Mouse (Mus musculus): ENCODE data around the gene Ghrhr. TPM values are rescaled to one million over a fixed set of nuclear protein-coding genes. Genes with fewer than 3 reads are reported as not detected.

Ghrhr gene
- polyA plus RNA-seq, 1 experiment from 2014 or later, result not detected

GRCm38 (mm10) chr6:55396622-55397041, 20.5 kb downstream of the Ghrhr start:
- Histone ChIP-seq H3K4me3 (ENCODE audit: control insufficient read depth in 1 of 2, insufficient read depth in 1 of 2, low read depth in 1 of 2, low read length in 2 of 2) (no peak overlapping the region), H3K9me3 (ENCODE audit: control insufficient read depth, low read length) (no peaks in the 10 kb centered on the region), H3K4me2 (ENCODE audit: low read length) (no peak overlapping the region), H3K27me3 (ENCODE audit: control insufficient read depth, insufficient read depth, low read length) (peaks cover 46% of the 10 kb centered on the region), H3K9ac (ENCODE audit: low read length) (no peak overlapping the region), H3K36me3 (ENCODE audit: control insufficient read depth, insufficient read depth, low read length) (no peaks in the 10 kb centered on the region), H3K4me1 (ENCODE audit: control insufficient read depth in 2 of 2, insufficient read depth in 2 of 2, low read length in 2 of 2) (peaks cover 0 to 3% of the 10 kb centered on the region in 2 experiments; a peak in 1 of 4 replicates), H3K27ac (replicated peaks in 1 of 2; ENCODE audit: control insufficient read depth in 1 of 2, insufficient read depth in 1 of 2, low read depth in 2 of 2, low read length in 2 of 2) (no peak overlapping the region)
- ATAC-seq (ENCODE audit: insufficient number of reproducible peaks, insufficient read depth, low FRiP score, low read depth), result no peak
- WGBS, result 67% methylated on average over 11 of the region's 11 CpGs

- peaks cover 36% of the 10 kb centered on the region for H3K27me3 ChIP-seq (ENCODE audit: control insufficient read depth, insufficient read depth, low read length)
- no peak for ATAC-seq (ENCODE audit: insufficient number of reproducible peaks, insufficient read depth, low FRiP score, low read depth)
- H3K36me3 ChIP-seq (ENCODE audit: control insufficient read depth, insufficient read depth, low read length), result no peaks in the 10 kb centered on the region
- H3K27ac ChIP-seq (replicated peaks in 1 of 2; ENCODE audit: control insufficient read depth in 1 of 2, insufficient read depth in 1 of 2, low read depth in 2 of 2, low read length in 2 of 2), result no peak overlapping the region
- H3K9ac ChIP-seq (ENCODE audit: low read length), result no peak overlapping the region
- peaks cover 0 to 3% of the 10 kb centered on the region in 2 experiments; a peak in 1 of 4 replicates for H3K4me1 ChIP-seq (ENCODE audit: control insufficient read depth in 2 of 2, insufficient read depth in 2 of 2, low read length in 2 of 2)
- no peaks in the 10 kb centered on the region for H3K9me3 ChIP-seq (ENCODE audit: control insufficient read depth, low read length)
- H3K4me2 ChIP-seq (ENCODE audit: low read length), result no peak overlapping the region
- H3K4me3 ChIP-seq (ENCODE audit: control insufficient read depth in 1 of 2, insufficient read depth in 1 of 2, low read depth in 1 of 2, low read length in 2 of 2), result no peak overlapping the region
- WGBS, result 73% methylated on average over 9 of the region's 9 CpGs
Observed at GRCm38 (mm10) chr6:55398869-55399628, 23.0 kb downstream of the Ghrhr start.

GRCm38 (mm10) chr6:55399910-55400309, 23.8 kb downstream of the Ghrhr start:
- no peaks in the 10 kb centered on the region for H3K36me3 ChIP-seq (ENCODE audit: control insufficient read depth, insufficient read depth, low read length)
- H3K27ac ChIP-seq (replicated peaks in 1 of 2; ENCODE audit: control insufficient read depth in 1 of 2, insufficient read depth in 1 of 2, low read depth in 2 of 2, low read length in 2 of 2), result no peak overlapping the region
- no peak overlapping the region for H3K9ac ChIP-seq (ENCODE audit: low read length)
- H3K4me3 ChIP-seq (ENCODE audit: control insufficient read depth in 1 of 2, insufficient read depth in 1 of 2, low read depth in 1 of 2, low read length in 2 of 2), result no peak overlapping the region
- no peak overlapping the region for H3K4me2 ChIP-seq (ENCODE audit: low read length)
- H3K4me1 ChIP-seq (ENCODE audit: control insufficient read depth in 2 of 2, insufficient read depth in 2 of 2, low read length in 2 of 2), result peaks cover 0 to 3% of the 10 kb centered on the region in 2 experiments; a peak in 1 of 4 replicates
- H3K27me3 ChIP-seq (ENCODE audit: control insufficient read depth, insufficient read depth, low read length), result peaks cover 30% of the 10 kb centered on the region
- ATAC-seq (ENCODE audit: insufficient number of reproducible peaks, insufficient read depth, low FRiP score, low read depth), result no peak
- 61% methylated on average over 5 of the region's 5 CpGs for WGBS
- H3K9me3 ChIP-seq (ENCODE audit: control insufficient read depth, low read length), result no peaks in the 10 kb centered on the region

GRCm38 (mm10) chr6:55402041-55402776, 26.1 kb downstream of the Ghrhr start:
- Histone ChIP-seq H3K36me3 (ENCODE audit: control insufficient read depth, insufficient read depth, low read length) (no peaks in the 10 kb centered on the region), H3K9ac (ENCODE audit: low read length) (no peak overlapping the region), H3K4me1 (ENCODE audit: control insufficient read depth in 2 of 2, insufficient read depth in 2 of 2, low read length in 2 of 2) (peaks cover 0 to 3% of the 10 kb centered on the region in 2 experiments; a peak in 1 of 4 replicates), H3K4me3 (ENCODE audit: control insufficient read depth in 1 of 2, insufficient read depth in 1 of 2, low read depth in 1 of 2, low read length in 2 of 2) (no peak overlapping the region), H3K4me2 (ENCODE audit: low read length) (no peak overlapping the region), H3K27me3 (ENCODE audit: control insufficient read depth, insufficient read depth, low read length) (peaks cover 10% of the 10 kb centered on the region; the same call in 1 of the 2 replicates), H3K9me3 (ENCODE audit: control insufficient read depth, low read length) (no peaks in the 10 kb centered on the region), H3K27ac (replicated peaks in 1 of 2; ENCODE audit: control insufficient read depth in 1 of 2, insufficient read depth in 1 of 2, low read depth in 2 of 2, low read length in 2 of 2) (no peak overlapping the region)
- no peak for ATAC-seq (ENCODE audit: insufficient number of reproducible peaks, insufficient read depth, low FRiP score, low read depth)
- WGBS, result 62% methylated on average over 9 of the region's 9 CpGs

- H3K27me3 ChIP-seq (ENCODE audit: control insufficient read depth, insufficient read depth, low read length), result no peaks in the 10 kb centered on the region
- no peaks in the 10 kb centered on the region for H3K36me3 ChIP-seq (ENCODE audit: control insufficient read depth, insufficient read depth, low read length)
- no peak overlapping the region for H3K27ac ChIP-seq (replicated peaks in 1 of 2; ENCODE audit: control insufficient read depth in 1 of 2, insufficient read depth in 1 of 2, low read depth in 2 of 2, low read length in 2 of 2)
- no peak overlapping the region for H3K9ac ChIP-seq (ENCODE audit: low read length)
- no peak for ATAC-seq (ENCODE audit: insufficient number of reproducible peaks, insufficient read depth, low FRiP score, low read depth)
- H3K4me3 ChIP-seq (ENCODE audit: control insufficient read depth in 1 of 2, insufficient read depth in 1 of 2, low read depth in 1 of 2, low read length in 2 of 2), result no peak overlapping the region
- 47% methylated on average over 9 of the region's 9 CpGs for WGBS
- H3K9me3 ChIP-seq (ENCODE audit: control insufficient read depth, low read length), result no peaks in the 10 kb centered on the region
- H3K4me2 ChIP-seq (ENCODE audit: low read length), result no peak overlapping the region
- peaks cover under 1 to 4% of the 10 kb centered on the region in 2 experiments; a peak in 1 of 4 replicates for H3K4me1 ChIP-seq (ENCODE audit: control insufficient read depth in 2 of 2, insufficient read depth in 2 of 2, low read length in 2 of 2)
Observed at GRCm38 (mm10) chr6:55403411-55404309, 27.6 kb downstream of the Ghrhr start.

GRCm38 (mm10) chr6:55404421-55404990, 28.4 kb downstream of the Ghrhr start:
- Histone ChIP-seq H3K4me3 (ENCODE audit: control insufficient read depth in 1 of 2, insufficient read depth in 1 of 2, low read depth in 1 of 2, low read length in 2 of 2) (no peak overlapping the region), H3K27me3 (ENCODE audit: control insufficient read depth, insufficient read depth, low read length) (no peaks in the 10 kb centered on the region), H3K27ac (replicated peaks in 1 of 2; ENCODE audit: control insufficient read depth in 1 of 2, insufficient read depth in 1 of 2, low read depth in 2 of 2, low read length in 2 of 2) (no peak overlapping the region), H3K9me3 (ENCODE audit: control insufficient read depth, low read length) (no peaks in the 10 kb centered on the region), H3K36me3 (ENCODE audit: control insufficient read depth, insufficient read depth, low read length) (no peaks in the 10 kb centered on the region), H3K9ac (ENCODE audit: low read length) (no peak overlapping the region), H3K4me1 (ENCODE audit: control insufficient read depth in 2 of 2, insufficient read depth in 2 of 2, low read length in 2 of 2) (peaks cover 3 to 6% of the 10 kb centered on the region in 2 experiments; a peak in 1 of 4 replicates), H3K4me2 (ENCODE audit: low read length) (no peak overlapping the region)
- no peak for ATAC-seq (ENCODE audit: insufficient number of reproducible peaks, insufficient read depth, low FRiP score, low read depth)
- WGBS, result 69% methylated on average over 5 of the region's 5 CpGs

- no peaks in the 10 kb centered on the region for H3K9me3 ChIP-seq (ENCODE audit: control insufficient read depth, low read length)
- ATAC-seq (ENCODE audit: insufficient number of reproducible peaks, insufficient read depth, low FRiP score, low read depth), result no peak
- H3K4me2 ChIP-seq (ENCODE audit: low read length), result no peak overlapping the region
- no peak overlapping the region for H3K4me3 ChIP-seq (ENCODE audit: control insufficient read depth in 1 of 2, insufficient read depth in 1 of 2, low read depth in 1 of 2, low read length in 2 of 2)
- peaks cover 6 to 11% of the 10 kb centered on the region in 2 experiments; a peak in 1 of 4 replicates for H3K4me1 ChIP-seq (ENCODE audit: control insufficient read depth in 2 of 2, insufficient read depth in 2 of 2, low read length in 2 of 2)
- no peaks in the 10 kb centered on the region for H3K27me3 ChIP-seq (ENCODE audit: control insufficient read depth, insufficient read depth, low read length)
- no peak overlapping the region for H3K27ac ChIP-seq (replicated peaks in 1 of 2; ENCODE audit: control insufficient read depth in 1 of 2, insufficient read depth in 1 of 2, low read depth in 2 of 2, low read length in 2 of 2)
- H3K36me3 ChIP-seq (ENCODE audit: control insufficient read depth, insufficient read depth, low read length), result no peaks in the 10 kb centered on the region
- no peak overlapping the region for H3K9ac ChIP-seq (ENCODE audit: low read length)
- WGBS, result 56% methylated on average over 4 of the region's 4 CpGs
Observed at GRCm38 (mm10) chr6:55407345-55407744, 31.2 kb downstream of the Ghrhr start.
